Mouse (Mus musculus) lung, postnatal 0 days (tissue): ENCODE measurements around the gene Ifi35. TPM values are rescaled to one million over a fixed set of nuclear protein-coding genes. Genes with fewer than 3 reads are reported as not detected.

ENCODE experiments used
- ATAC-seq: fragments of 200-750 bp; cut with Nextera tagmentation; 2 replicates; pipeline ENCODE4 v1.8.0; 2017; ENCODE audit warnings: moderate library complexity
- DNase-seq: peaks from one replicate; pipeline ENCODE4 v3.0.0-alpha.2; 2016; ENCODE audit warnings: low spot score
- H3K27ac ChIP-seq: fragments of 300-500 bp; sonication (generic); 2 replicates; pipeline ENCODE4 v1.5.1; 2014; ENCODE audit warnings: antibody characterized with exemption, mild to moderate bottlenecking, low read length, mixed read lengths
- H3K27me3 ChIP-seq: fragments of 300-500 bp; sonication (generic); replicated peaks from 2 replicates; pipeline ENCODE4 v1.6.1; 2014; ENCODE audit warnings: low read length, mixed read lengths; ENCODE audit not compliant: insufficient read depth
- H3K36me3 ChIP-seq: fragments of 300-500 bp; sonication (generic); 2 replicates; pipeline ENCODE4 v1.6.1; 2014; ENCODE audit warnings: low read length, mixed read lengths; ENCODE audit not compliant: insufficient read depth
- H3K4me1 ChIP-seq: fragments of 300-500 bp; sonication (generic); 2 replicates; pipeline ENCODE4 v1.6.1; 2014; ENCODE audit warnings: antibody characterized with exemption, low read depth, low read length, mixed read lengths; ENCODE audit not compliant: insufficient read depth
- H3K4me2 ChIP-seq: fragments of 300-500 bp; sonication (generic); replicated peaks from 2 replicates; pipeline ENCODE4 v1.6.1; 2014; ENCODE audit warnings: low read depth, mild to moderate bottlenecking, low read length, moderate library complexity, mixed read lengths
- H3K4me3 ChIP-seq: fragments of 300-500 bp; sonication (generic); 2 replicates; pipeline ENCODE4 v1.5.1; 2014; ENCODE audit warnings: low read depth, low read length
- H3K9ac ChIP-seq: fragments of 300-500 bp; sonication (generic); replicated peaks from 2 replicates; pipeline ENCODE4 v1.6.1; 2014; ENCODE audit warnings: low read depth, mild to moderate bottlenecking
- H3K9me3 ChIP-seq: fragments of 300-500 bp; sonication (generic); 2 replicates; pipeline ENCODE4 v1.6.1; 2016; ENCODE audit warnings: low read length, mixed read lengths
- CTCF ChIP-seq: IDR thresholded peaks from 2 replicates; pipeline ENCODE4 v1.5.1; 2016; ENCODE audit warnings: antibody characterized with exemption, mild to moderate bottlenecking
- EP300 ChIP-seq: IDR thresholded peaks from 2 replicates; pipeline ENCODE4 v1.6.1; 2016; ENCODE audit warnings: antibody characterized with exemption, mild to moderate bottlenecking, control low read depth
- WGBS: fragments of 180-500 bp; shearing (Covaris S2); extraction: QIAGEN DNeasy Blood & Tissue Kit; methylation state at CpG from one replicate; pipeline ENCODE4 v1.1.7; 2014; 5-methylcytosine and 5-hydroxymethylcytosine counted together
- polyA plus RNA-seq: library from polyadenylated mRNA; unstranded; fragments of >200 nt; fragmentation: Nextera tagmentation; extraction: Ambion mirVana; gene quantifications from 2 replicates; pipeline ENCODE4 v1.2.1, GENCODE M21; 2015

Gene Ifi35
- polyA plus RNA-seq, 1 experiment from 2014 or later = 50.6 TPM

DNA sequence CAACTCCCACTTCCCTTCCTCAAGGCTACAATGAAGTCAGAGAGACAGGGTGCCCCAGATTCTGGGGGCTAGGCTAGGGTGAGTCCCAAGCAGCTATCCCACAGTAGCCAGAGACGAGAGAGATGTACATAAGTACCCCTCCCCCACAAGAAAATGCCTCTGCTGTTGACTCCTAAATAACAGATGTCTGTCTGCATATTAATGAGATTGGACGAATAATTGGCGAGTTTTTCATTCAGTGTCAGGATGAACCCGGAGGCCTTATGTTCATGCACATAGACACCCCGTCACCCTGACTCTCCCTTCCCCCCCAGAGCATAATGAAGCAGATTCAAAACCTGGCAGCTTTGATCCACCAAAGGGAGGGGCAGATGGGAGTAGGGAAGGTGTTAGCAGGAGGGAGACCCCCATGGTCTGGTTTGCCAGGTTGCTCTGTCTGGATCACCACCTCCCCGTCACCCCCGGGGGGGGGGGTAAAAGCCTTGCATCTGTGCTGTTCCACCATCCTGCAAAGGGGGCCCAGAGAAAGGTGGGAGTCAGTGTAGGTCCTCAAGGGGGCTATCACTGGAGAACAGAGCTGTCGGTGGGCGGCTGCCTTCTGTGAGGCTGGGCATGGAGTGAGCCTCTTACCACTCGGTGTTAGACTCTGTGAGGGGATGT is 29.5 kb downstream of the Ifi35 start:
- Histone ChIP-seq H3K4me3 (no peak overlapping the region), H3K4me2 (no peak overlapping the region), H3K4me1 (no peaks in the 10 kb centered on the region), H3K27ac (no peak overlapping the region), H3K9me3 (no peaks in the 10 kb centered on the region), H3K27me3 (no peaks in the 10 kb centered on the region), H3K36me3 (no peaks in the 10 kb centered on the region), H3K9ac (no peak overlapping the region)
- WGBS = 60% methylated on average over 10 of the region's 10 CpGs
- ATAC-seq (no peak), DNase-seq (no peak)
- TF ChIP-seq EP300 (no peak), CTCF (no peak)

DNA sequence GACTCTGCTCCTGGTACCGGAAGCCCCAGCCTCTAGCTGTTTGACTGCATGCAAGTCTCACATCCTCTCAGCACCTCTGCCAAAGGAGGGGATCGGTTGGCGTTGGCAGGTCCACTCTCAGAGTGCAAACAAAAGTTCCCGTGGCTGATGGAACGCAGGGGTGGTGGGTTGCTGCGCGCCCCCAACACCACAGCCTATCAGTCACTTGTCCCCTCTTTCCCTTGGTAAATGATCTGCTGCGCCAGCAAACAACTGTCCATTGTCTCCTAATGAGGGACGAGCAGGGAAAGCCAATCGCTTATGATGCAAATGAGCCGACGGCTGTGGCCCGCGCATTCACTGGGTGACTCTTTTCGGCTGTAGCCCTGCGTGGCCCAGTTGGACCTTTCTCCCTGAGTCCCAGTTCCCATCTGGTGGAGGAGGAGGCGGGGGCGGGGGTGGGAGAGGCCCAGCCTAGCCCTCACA is 31.0 kb downstream of the Ifi35 start:
- no peaks in the 10 kb centered on the region for H3K4me1 ChIP-seq
- TF ChIP-seq CTCF (no peak), EP300 (no peak)
- DNase-seq (no peak), ATAC-seq (no peak)
- no peaks in the 10 kb centered on the region for H3K9me3 ChIP-seq
- no peak overlapping the region for H3K9ac ChIP-seq
- peak overlapping the region; percentile 36; the same call in 1 of the 2 replicates for H3K4me2 ChIP-seq
- H3K27ac ChIP-seq = no peak overlapping the region
- no peaks in the 10 kb centered on the region for H3K36me3 ChIP-seq
- no peaks in the 10 kb centered on the region for H3K27me3 ChIP-seq
- H3K4me3 ChIP-seq = no peak overlapping the region
- WGBS = 7% methylated on average over 18 of the region's 18 CpGs

DNA sequence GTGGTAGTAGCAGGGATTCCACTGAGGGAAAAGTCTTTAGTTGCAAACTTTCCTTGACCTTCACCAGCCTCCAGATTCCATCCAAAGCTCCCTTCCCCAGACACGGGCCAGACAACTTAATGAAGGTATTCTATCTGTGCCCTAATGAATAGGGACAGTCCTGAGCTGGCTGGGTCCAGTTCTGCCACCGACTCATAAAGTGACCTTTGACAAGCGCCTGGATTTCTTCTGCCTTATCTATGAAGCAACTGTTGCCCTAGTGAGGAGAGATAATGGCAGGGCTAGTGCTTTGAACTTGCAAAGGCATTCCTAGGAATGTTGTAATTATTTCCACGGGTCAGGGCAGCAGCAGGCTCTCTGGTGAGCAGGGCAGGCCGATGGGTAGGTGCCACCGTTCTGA is 32.7 kb downstream of the Ifi35 start:
- no peaks in the 10 kb centered on the region for H3K4me1 ChIP-seq
- no peak overlapping the region for H3K4me3 ChIP-seq
- WGBS = 24% methylated on average over 6 of the region's 6 CpGs
- no peak overlapping the region for H3K27ac ChIP-seq
- no peaks in the 10 kb centered on the region for H3K36me3 ChIP-seq
- no peak for DNase-seq
- no peaks in the 10 kb centered on the region for H3K9me3 ChIP-seq
- no peak overlapping the region for H3K9ac ChIP-seq
- no peaks in the 10 kb centered on the region for H3K27me3 ChIP-seq
- no peak overlapping the region for H3K4me2 ChIP-seq
- ATAC-seq = no peak
- TF ChIP-seq EP300 (no peak), CTCF (no peak)

DNA sequence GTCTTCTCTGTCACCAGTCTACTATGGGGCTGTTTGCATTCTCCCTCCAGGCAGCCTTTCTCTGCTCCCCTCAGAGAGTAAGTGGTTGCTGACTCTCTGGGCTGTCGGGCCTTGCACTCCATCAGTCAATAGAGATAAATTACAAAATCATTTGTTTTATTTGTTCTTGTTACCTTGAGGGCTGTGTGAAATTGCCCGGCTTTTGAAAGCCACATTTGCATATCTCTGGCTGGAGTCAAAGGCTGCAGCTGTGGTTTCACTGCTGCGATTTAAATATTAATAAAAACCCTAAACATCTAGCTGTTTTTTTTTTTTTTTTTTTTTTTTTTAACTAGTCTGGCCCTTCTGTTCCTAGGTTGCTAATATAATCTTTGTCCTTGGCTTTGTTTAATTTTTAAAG is 35.6 kb downstream of the Ifi35 start:
- Histone ChIP-seq H3K4me3 (no peak overlapping the region), H3K4me2 (no peak overlapping the region), H3K9me3 (no peaks in the 10 kb centered on the region), H3K36me3 (no peaks in the 10 kb centered on the region), H3K4me1 (no peaks in the 10 kb centered on the region), H3K9ac (no peak overlapping the region), H3K27me3 (no peaks in the 10 kb centered on the region), H3K27ac (no peak overlapping the region)
- DNase-seq (peak; percentile 26), ATAC-seq (no peak)
- TF ChIP-seq CTCF (no peak), EP300 (no peak)
- WGBS = 28% methylated on average over 3 of the region's 3 CpGs

DNA sequence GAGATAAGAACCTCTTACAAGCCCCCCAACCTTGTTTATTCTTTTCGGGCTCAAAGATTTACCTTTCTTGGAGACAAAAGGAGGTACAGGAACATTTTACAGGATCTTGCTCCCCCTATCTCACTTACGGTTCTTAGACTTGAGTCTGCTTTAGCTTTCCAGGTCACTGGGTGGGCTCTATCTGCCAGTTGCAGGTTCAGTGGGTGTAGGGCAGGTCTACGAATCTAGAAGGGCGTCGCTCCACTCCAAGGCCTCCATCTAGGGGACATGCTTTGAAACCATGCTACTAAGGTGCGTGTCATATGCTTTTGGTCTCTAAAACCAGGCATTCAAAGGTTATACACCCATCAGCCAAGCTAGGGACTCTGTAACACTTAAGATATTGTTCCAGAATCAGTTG is 36.0 kb downstream of the Ifi35 start:
- WGBS = 59% methylated on average over 6 of the region's 6 CpGs
- Histone ChIP-seq H3K36me3 (no peaks in the 10 kb centered on the region), H3K4me1 (no peaks in the 10 kb centered on the region), H3K4me3 (no peak overlapping the region), H3K4me2 (no peak overlapping the region), H3K9me3 (no peaks in the 10 kb centered on the region), H3K27me3 (no peaks in the 10 kb centered on the region), H3K27ac (no peak overlapping the region), H3K9ac (no peak overlapping the region)
- DNase-seq (no peak), ATAC-seq (no peak)
- TF ChIP-seq CTCF (no peak), EP300 (no peak)

DNA sequence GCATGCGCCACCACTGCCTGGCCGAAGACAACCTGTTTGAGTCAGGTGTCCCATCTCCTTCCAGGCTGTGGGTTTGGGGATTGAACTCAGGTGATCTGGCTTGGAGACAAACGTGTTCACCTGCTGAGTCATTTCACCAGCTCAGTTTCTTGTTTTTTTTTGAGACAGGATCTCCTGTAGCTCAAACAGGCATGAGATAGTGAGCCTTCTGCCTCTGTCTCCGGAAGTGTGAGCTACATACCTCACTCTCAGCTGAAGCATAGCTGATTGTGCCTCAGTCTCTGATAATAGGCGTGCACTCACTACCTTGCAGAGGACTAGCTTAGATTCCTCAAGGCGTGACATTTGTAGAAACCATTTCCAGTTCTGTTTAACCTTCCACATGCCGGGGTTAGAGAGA is 36.6 kb downstream of the Ifi35 start:
- H3K9me3 ChIP-seq = no peaks in the 10 kb centered on the region
- ATAC-seq = no peak
- H3K4me3 ChIP-seq = no peak overlapping the region
- no peak for DNase-seq
- no peaks in the 10 kb centered on the region for H3K36me3 ChIP-seq
- H3K9ac ChIP-seq = no peak overlapping the region
- TF ChIP-seq CTCF = no peak
- TF ChIP-seq EP300 = no peak
- no peaks in the 10 kb centered on the region for H3K27me3 ChIP-seq
- WGBS = 76% methylated on average over 7 of the region's 7 CpGs
- no peaks in the 10 kb centered on the region for H3K4me1 ChIP-seq
- no peak overlapping the region for H3K27ac ChIP-seq
- no peak overlapping the region for H3K4me2 ChIP-seq
